ENCODE assay signal across 15 mouse cellular contexts in the genomic region with DNA sequence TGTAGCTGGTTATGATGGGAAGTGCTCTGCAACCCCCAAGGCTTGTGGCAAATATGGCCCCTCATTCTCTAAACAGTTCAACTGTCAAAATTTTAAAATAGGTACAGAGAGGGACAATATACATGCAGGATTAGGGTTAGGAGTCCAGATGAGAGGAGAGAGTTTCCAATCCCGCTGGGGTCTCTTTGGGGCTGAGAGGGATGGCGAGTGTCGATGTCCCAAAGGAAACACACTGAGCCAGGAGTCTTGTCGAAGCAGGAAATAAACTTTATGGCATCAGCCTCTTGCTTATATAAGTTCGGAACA.
"Had no signal": no experiment of that assay in that cellular context is flagged by ENCODE, and none has a peak within 500 bp of the region (broad histone marks: within the 10 kb centered on the region; RNA-seq: fewer than 3 reads in every experiment).

No protein-coding gene starts in this region.

- DNase-seq: cerebellum, adult 9-10 months; cerebellum, adult 9-11 months; cerebellum, postnatal 10 days; cerebellum, postnatal 14 days; cerebellum, postnatal 25 days; cerebellum, postnatal 36 days; embryo, embryonic 11 days; forebrain, postnatal 0 days; gastrocnemius, adult 2 months; gastrocnemius, postnatal 10 days; gastrocnemius, postnatal 14 days; gastrocnemius, postnatal 25 days; gastrocnemius, postnatal 36 days; heart, adult 18-20 months; heart, adult 2 months had no signal
